Mouse (Mus musculus): ENCODE data around the gene Aspg.

- no peak for TF ChIP-seq CTCF (conservative IDR thresholded peaks at IDR 0.05; ENCODE audit: low read length)
- TF ChIP-seq NANOG (IDR thresholded peaks at IDR 0.05; ENCODE audit: borderline replicate concordance, low read length) = no peak
These were observed 40.9 kb downstream of the Aspg start for GRCm38 (mm10) chr12:112147365-112147764.

All from E14TG2a.4 (cell line).